Mouse (Mus musculus) embryo, embryonic 10 days (tissue): ENCODE data around the gene Pard3.
"Not testable (repeated sequence)": the region's sequence is repeated elsewhere in the genome, so short reads cannot be mapped to it uniquely, and the experiment has no call there.

Source experiments
- DNase-seq: peaks from one replicate; pipeline ENCODE4 v3.0.0-alpha.2; 2015; ENCODE audit warnings: low spot score

Gene Pard3

GRCm38 (mm10) chr8:127139154-127139553 lies 75.5 kb downstream of the Pard3 start:
- peak; percentile 90 for DNase-seq

DNA sequence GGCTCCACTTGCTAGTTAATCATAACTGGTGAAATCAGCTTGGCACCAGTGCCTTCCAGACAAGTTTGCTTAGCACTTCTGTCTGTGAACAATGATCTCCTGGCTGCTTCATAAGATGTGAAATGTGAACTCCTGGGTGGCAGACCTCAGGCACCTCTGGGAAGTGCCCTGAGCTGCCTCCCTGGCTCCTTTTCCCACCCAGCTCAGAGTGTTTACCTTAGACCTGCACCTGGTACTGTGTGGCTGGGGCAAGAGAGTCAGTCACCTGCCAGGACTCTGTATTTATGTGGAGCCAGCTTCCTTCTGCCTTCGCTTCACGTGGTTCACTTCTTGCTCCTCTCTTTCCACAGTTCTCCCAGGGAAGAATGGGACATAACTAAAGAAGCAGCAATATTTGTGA lies 77.3 kb downstream of the Pard3 start:
- DNase-seq = no peak

- DNase-seq = no peak
Observed at GRCm38 (mm10) chr8:127143641-127144040, 79.9 kb downstream of the Pard3 start.

- DNase-seq = no peak
Observed at GRCm38 (mm10) chr8:127144562-127144961, 80.9 kb downstream of the Pard3 start.

DNA sequence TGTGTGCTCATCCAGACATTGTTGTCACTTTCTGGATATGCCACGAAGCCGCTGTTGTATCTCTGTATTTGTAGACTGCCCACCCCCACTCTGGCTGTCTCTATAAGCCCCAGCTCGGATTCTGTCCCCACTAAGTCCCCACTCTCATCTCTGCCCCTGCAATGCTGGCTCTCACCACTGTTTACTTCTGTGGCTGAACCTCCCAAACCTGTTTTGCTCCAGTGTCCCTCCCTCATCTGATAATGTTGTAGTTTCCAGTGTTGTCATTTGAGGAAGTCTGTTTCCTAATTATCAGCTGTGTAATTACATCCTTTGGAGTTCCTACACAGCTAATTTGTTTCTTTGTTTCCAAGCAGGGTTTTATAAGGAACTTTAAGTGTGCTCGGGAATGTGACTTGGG lies 81.4 kb downstream of the Pard3 start:
- no peak for DNase-seq

- no peak for DNase-seq
Observed at GRCm38 (mm10) chr8:127146055-127146454, 82.4 kb downstream of the Pard3 start.

DNA sequence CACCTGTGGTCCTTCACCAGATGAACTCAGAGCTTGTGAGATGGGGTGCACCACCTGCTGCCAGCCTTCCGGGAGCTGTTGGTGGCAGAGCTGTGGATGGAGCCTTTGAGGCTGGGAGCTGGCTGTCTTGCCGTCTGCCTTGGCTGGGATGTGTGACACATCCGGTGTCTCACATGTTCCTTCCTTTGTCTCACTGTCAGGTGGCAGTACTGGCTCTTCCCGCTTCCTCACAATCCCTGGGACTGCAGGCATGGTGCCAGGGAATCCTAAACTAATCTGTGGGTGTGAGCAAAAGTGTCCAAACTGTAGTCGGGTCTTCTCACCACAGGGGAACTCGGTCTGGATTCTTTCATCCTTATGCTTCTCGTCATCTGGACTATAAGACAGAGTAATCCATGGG lies 85.1 kb downstream of the Pard3 start:
- DNase-seq = no peak

- no peak for DNase-seq
Observed at GRCm38 (mm10) chr8:127150645-127151044, 87.0 kb downstream of the Pard3 start.

DNA sequence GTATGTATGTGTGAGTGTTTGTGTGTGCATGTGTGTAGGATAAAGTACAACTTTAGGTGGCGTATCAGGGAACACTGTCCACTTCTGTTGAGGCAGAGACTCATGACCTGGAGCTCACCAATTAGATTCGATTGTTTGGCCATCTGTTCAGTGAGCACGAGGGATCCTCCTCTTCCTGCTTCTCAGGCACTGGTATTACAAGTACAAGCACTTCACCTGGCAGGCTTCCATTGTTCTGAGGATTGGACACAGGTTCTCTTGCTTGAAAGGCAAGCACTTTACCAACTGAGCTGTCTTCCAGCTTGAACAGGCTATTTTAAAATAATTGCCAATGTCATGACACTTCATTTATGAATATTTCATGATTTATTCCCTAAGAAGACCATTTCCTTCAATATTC lies 88.0 kb downstream of the Pard3 start:
- DNase-seq = no peak

- DNase-seq = no peak
Observed at GRCm38 (mm10) chr8:127157087-127157486, 93.4 kb downstream of the Pard3 start.

DNA sequence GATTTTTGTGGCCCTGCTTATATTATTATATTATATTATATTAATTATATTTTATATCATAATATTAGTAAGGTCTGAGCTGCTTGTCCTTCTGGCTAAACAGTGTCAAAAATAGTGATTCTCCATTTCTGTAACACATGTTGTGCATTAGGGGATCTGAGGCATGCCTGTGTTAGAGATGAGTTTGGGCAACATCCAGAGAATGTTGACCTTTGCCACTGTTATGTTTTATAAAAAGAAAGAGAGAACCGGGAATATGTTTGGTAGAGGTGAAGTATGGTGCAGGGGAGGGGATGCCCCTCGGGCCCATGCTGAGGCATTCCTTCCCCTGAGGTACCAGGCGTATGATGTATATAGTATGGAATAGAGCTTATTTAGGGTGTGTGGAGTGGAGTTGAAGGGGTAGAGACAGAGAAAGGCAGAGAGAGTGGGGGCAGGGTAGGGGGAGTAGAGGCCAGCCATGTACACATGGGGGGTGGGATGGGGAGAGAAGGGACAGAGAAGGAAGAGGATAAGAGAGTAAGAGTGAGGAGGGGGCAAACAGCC lies 95.8 kb downstream of the Pard3 start:
- no peak for DNase-seq

- DNase-seq = no peak
Observed at GRCm38 (mm10) chr8:127161854-127162253, 98.2 kb downstream of the Pard3 start.

- no peak for DNase-seq
Observed at GRCm38 (mm10) chr8:127162821-127163220, 99.1 kb downstream of the Pard3 start.

- no peak for DNase-seq
Observed at GRCm38 (mm10) chr8:127164326-127165280, 100.9 kb downstream of the Pard3 start.

- DNase-seq = no peak
Observed at GRCm38 (mm10) chr8:127168496-127168895, 104.8 kb downstream of the Pard3 start.

DNA sequence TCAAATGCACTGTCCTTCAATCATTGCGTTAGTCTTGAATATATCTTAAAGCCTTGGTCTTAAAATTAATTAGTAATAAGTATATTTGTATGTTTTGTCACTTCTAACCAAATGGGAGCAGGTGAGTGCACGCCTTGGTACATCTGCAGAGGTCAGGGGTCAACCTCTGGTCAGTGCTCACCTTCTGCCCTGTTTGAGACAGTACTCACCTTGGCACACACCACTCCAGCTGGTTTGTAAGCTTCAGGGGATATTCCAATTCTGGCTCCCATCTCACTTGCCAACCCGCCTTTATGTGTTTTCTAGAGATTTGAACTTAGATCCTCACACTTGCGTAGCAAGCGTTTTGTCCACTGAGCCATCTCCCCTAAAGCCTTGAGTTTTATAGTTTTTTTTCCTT lies 105.7 kb downstream of the Pard3 start:
- no peak for DNase-seq

DNA sequence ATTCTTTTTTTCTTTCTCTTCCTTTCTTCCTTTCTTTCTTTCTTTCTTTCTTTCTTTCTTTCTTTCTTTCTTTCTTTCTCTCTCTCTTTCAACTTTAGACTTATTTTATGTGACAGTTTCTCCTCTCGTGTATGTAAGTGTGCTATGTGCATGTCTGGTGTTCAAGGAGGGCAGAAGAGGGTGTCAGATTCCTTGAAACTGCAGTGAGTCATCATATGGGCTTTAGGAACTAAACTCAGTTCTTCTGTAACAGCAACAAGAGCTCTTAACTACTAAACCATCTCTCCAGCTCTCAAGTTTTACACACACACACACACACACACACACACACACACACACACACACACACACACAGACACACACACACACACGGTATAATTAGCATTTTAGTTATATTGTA lies 106.7 kb downstream of the Pard3 start:
- DNase-seq = not testable (repeated sequence)

GRCm38 (mm10) chr8:127170930-127171329 lies 107.2 kb downstream of the Pard3 start:
- no peak for DNase-seq

- no peak for DNase-seq
Observed at GRCm38 (mm10) chr8:127173483-127173882, 109.8 kb downstream of the Pard3 start.

- DNase-seq = no peak
Observed at GRCm38 (mm10) chr8:127174411-127174810, 110.7 kb downstream of the Pard3 start.

GRCm38 (mm10) chr8:127175160-127175836 lies 111.6 kb downstream of the Pard3 start:
- DNase-seq = no peak

DNA sequence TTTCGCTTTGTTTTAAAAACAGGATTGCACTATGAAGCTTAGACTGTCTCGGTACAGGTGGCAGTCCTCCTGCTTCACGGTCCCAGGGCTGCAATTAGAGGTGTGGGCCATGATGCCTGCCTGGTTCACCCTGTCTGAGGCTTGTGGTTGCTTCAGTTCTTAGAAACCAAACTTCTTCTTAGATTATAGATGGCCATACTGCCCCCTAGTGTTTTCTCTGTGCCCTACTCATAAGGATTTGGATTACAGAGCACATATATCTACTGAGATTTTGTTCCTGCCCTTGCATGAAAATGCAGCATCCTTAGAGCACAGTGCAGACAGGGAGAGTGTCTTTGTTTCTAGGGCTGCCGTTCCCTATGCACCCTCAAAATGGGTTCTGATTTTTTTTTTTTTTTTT lies 114.9 kb downstream of the Pard3 start:
- DNase-seq = peak; percentile 78

DNA sequence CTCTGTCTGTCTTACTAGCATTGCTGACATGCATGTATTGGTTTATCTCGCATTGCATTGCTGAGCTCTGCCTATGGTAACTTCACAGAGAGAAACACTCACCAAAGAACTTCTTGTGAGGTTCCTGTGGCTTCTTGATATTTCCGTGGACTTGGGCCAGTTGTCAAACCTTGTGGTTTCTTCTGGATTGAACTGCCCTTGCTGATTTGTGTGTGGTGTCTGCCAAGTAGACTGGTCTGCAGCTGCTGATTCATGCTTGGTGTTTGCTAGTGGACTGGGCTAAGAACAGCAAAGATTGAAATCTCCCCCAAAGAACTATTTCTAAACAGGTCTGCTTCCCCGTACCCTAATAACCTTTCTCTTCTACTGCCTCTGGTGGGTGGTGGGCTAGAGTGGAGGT lies 117.6 kb downstream of the Pard3 start:
- no peak for DNase-seq
